Mouse (Mus musculus) midbrain, embryonic 13.5 days (tissue): ENCODE results near the gene Vipas39. TPM values are rescaled to one million over a fixed set of nuclear protein-coding genes. Genes with fewer than 3 reads are reported as not detected.

ENCODE experiments used
- microRNA-seq: library from miRNA; unstranded; fragments of <30 nt; microRNA quantifications from one replicate; pipeline ENCODE4, GENCODE M21; 2016
- polyA plus RNA-seq: library from polyadenylated mRNA; unstranded; fragments of >200 nt; fragmentation: Nextera tagmentation; extraction: Ambion mirVana; gene quantifications from 2 replicates; pipeline ENCODE4 v1.2.1, GENCODE M21; 2015

Gene Vipas39
- polyA plus RNA-seq, 1 experiment from 2014 or later: 67.3 TPM

Small RNAs within 50 kb of the gene (microRNA-seq; reads per million reads assigned to microRNA genes)
- gene Gm47293: not detected

Other genes starting within 250 kb of the Vipas39 start
- 3.7 and 4.3 TPM in 2 replicates for gene Tmem63c, start 244.9 kb downstream of the Vipas39 start, polyA plus RNA-seq
- 1.3 and 1.6 TPM in 2 replicates for gene Ngb, start 163.7 kb downstream of the Vipas39 start, polyA plus RNA-seq
- gene Gstz1, start 119.1 kb downstream of the Vipas39 start, polyA plus RNA-seq: 29.9 and 32.5 TPM in 2 replicates
- gene Pomt2, start 118.3 kb downstream of the Vipas39 start, polyA plus RNA-seq: 13.2 and 14.3 TPM in 2 replicates
- 1.5 and 1.9 TPM in 2 replicates for gene Samd15, start 66.5 kb downstream of the Vipas39 start, polyA plus RNA-seq
- gene Tmed8, start 65.8 kb downstream of the Vipas39 start, polyA plus RNA-seq: 4.3 and 4.6 TPM in 2 replicates
- 1.4 and 1.7 TPM in 2 replicates for gene Noxred1, start 27.5 kb downstream of the Vipas39 start, polyA plus RNA-seq
- 207 and 209 TPM in 2 replicates for gene Ahsa1, start 223 bp upstream of the Vipas39 start, polyA plus RNA-seq
- 0.79 and 0.93 TPM in 2 replicates for gene Ism2, start 33.4 kb upstream of the Vipas39 start, polyA plus RNA-seq
- 55.5 and 59.9 TPM in 2 replicates for gene Sptlc2, start 122.1 kb upstream of the Vipas39 start, polyA plus RNA-seq
- 305 and 312 TPM in 2 replicates for gene Slirp, start 177.6 kb upstream of the Vipas39 start, polyA plus RNA-seq
- 45.3 and 50.1 TPM in 2 replicates for gene Alkbh1, start 177.8 kb upstream of the Vipas39 start, polyA plus RNA-seq
- 132 and 135 TPM in 2 replicates for gene Snw1, start 206.0 kb upstream of the Vipas39 start, polyA plus RNA-seq
- gene Gm5788, start 228.5 kb upstream of the Vipas39 start, polyA plus RNA-seq: not detected in 2 replicates
- not detected in 2 replicates for gene Gm8300, start 248.1 kb upstream of the Vipas39 start, polyA plus RNA-seq